Mouse (Mus musculus): ENCODE results near the gene 4931423N10Rik.
"Not testable (repeated sequence)": the region's sequence is repeated elsewhere in the genome, so short reads cannot be mapped to it uniquely, and the experiment has no call there.

The 4931423N10Rik gene

GRCm38 (mm10) chr2:23207070-23207526 lies at the start of gene 4931423N10Rik:
Gene 4931423N10Rik, plus strand, starts transcription at chr2:23207476.
- no peak for DNase-seq (ENCODE audit: low spot score)

GRCm38 (mm10) chr2:23172305-23172704 lies 35.0 kb upstream of the 4931423N10Rik start:
- no peak for DNase-seq (ENCODE audit: low spot score)

GRCm38 (mm10) chr2:23194366-23194765 lies 12.9 kb upstream of the 4931423N10Rik start:
- no peak for DNase-seq (ENCODE audit: low spot score)

GRCm38 (mm10) chr2:23201034-23201433 lies 6.2 kb upstream of the 4931423N10Rik start:
- no peak for DNase-seq (ENCODE audit: low spot score)

GRCm38 (mm10) chr2:23202900-23203670 lies 4.2 kb upstream of the 4931423N10Rik start:
- DNase-seq (ENCODE audit: low spot score) = no peak

GRCm38 (mm10) chr2:23213661-23214060 lies 6.4 kb downstream of the 4931423N10Rik start:
- no peak for DNase-seq (ENCODE audit: low spot score)

GRCm38 (mm10) chr2:23225199-23225598 lies 17.9 kb downstream of the 4931423N10Rik start:
- DNase-seq (ENCODE audit: low spot score) = no peak

- no peak for DNase-seq (ENCODE audit: low spot score)
Observed at GRCm38 (mm10) chr2:23228463-23228862, 21.2 kb downstream of the 4931423N10Rik start.

- DNase-seq (ENCODE audit: low spot score) = no peak
Observed at GRCm38 (mm10) chr2:23234065-23234773, 26.9 kb downstream of the 4931423N10Rik start.

- DNase-seq (ENCODE audit: low spot score) = not testable (repeated sequence)
Observed at GRCm38 (mm10) chr2:23290991-23291390, 83.7 kb downstream of the 4931423N10Rik start.

GRCm38 (mm10) chr2:23314869-23315268 lies 107.6 kb downstream of the 4931423N10Rik start:
- no peak for DNase-seq (ENCODE audit: low spot score)
